Mouse (Mus musculus): ENCODE data around the gene Uvssa.

DNA sequence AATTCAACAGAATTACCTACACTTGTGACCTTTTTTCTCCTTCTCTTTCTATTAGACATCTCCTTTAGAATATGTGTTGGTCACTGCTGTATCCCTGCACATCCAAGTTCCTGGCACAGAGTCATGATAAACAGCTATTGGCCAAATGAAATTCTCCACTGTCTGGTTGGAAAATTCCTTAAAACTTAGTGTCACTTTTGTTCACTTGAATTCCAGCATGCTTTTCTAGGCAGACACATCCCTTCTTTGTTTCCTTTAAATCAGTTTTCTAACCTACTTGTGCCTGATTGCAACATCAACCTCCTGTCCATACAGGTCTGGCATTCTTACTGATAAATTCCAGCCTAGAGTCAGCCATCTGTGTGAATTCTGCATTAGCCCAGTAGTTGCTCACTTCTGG lies 35.5 kb upstream of the Uvssa start:
- TF ChIP-seq CTCF (IDR thresholded peaks at IDR 0.05; ENCODE audit: extremely low read depth, insufficient read depth, low read length) (no peak), POLR2A (IDR thresholded peaks at IDR 0.05; ENCODE audit: extremely low read depth, insufficient read depth, low read length) (no peak)
